Mouse (Mus musculus): ENCODE results near the gene Pcyt2. TPM values are rescaled to one million over a fixed set of nuclear protein-coding genes. Genes with fewer than 3 reads are reported as not detected.

The Pcyt2 gene
- polyA plus RNA-seq, 2 experiments: 101 to 247 TPM

- no peak for DNase-seq (ENCODE audit: low spot score)
- peaks cover 68% of the 10 kb centered on the region for H3K36me3 ChIP-seq (ENCODE audit: control insufficient read depth, insufficient read depth, low read length)
- 83% methylated on average over 4 of the region's 4 CpGs for WGBS
- peaks cover 6% of the 10 kb centered on the region for H3K27me3 ChIP-seq (ENCODE audit: control insufficient read depth, insufficient read depth, low read length)
- no peak overlapping the region for H3K9ac ChIP-seq (ENCODE audit: low read depth, low read length, severe bottlenecking)
- H3K4me2 ChIP-seq (replicated peaks; ENCODE audit: low read depth, low read length, severe bottlenecking): no peak overlapping the region
- no peaks in the 10 kb centered on the region for H3K9me3 ChIP-seq (ENCODE audit: control insufficient read depth, low read length)
- H3K27ac ChIP-seq (replicated peaks; ENCODE audit: low read depth, low read length): no peak overlapping the region
- ATAC-seq (ENCODE audit: low FRiP score, low read depth): no peak
- peaks cover 9% of the 10 kb centered on the region; the same call in 1 of the 2 replicates for H3K4me1 ChIP-seq (ENCODE audit: control insufficient read depth, insufficient read depth, low read length)
- no peak for TF ChIP-seq POLR2A (IDR thresholded peaks at IDR 0.05; ENCODE audit: borderline replicate concordance, extremely low read depth, insufficient read depth, insufficient read length)
- no peak overlapping the region for H3K4me3 ChIP-seq (replicated peaks; ENCODE audit: low read length)
Measured at GRCm38 (mm10) chr11:120606764-120607163, 11.0 kb downstream of the Pcyt2 start.

DNA sequence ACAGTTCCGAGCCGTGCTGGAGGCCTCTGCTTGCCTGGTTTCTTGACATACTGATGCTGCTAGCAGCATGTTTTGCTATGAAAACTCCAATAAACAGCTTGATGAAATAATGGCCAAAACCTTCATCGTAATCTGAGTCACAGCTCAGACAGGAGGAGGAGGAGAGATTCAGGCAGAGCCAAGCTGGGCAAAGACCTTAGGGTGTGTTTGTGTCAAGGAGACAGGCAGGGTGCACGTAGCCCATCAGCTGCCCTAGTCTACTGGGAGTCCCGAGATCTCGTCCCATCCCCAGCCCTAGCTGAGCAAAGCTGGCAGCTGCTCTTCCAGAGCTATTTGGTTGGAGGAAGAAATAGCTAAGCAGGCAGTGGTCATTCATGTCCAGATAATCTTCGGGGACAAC is 12.1 kb downstream of the Pcyt2 start:
- H3K27me3 ChIP-seq (ENCODE audit: control insufficient read depth, insufficient read depth, low read length): peaks cover 6% of the 10 kb centered on the region
- ATAC-seq (ENCODE audit: low FRiP score, low read depth): no peak
- peaks cover 65% of the 10 kb centered on the region for H3K36me3 ChIP-seq (ENCODE audit: control insufficient read depth, insufficient read depth, low read length)
- DNase-seq (ENCODE audit: low spot score): no peak
- H3K4me3 ChIP-seq (replicated peaks; ENCODE audit: low read length): no peak overlapping the region
- no peak overlapping the region for H3K9ac ChIP-seq (ENCODE audit: low read depth, low read length, severe bottlenecking)
- 89% methylated on average over 7 of the region's 7 CpGs for WGBS
- no peak overlapping the region for H3K27ac ChIP-seq (replicated peaks; ENCODE audit: low read depth, low read length)
- no peak overlapping the region for H3K4me2 ChIP-seq (replicated peaks; ENCODE audit: low read depth, low read length, severe bottlenecking)
- H3K9me3 ChIP-seq (ENCODE audit: control insufficient read depth, low read length): no peaks in the 10 kb centered on the region
- peaks cover 9% of the 10 kb centered on the region; the same call in 1 of the 2 replicates for H3K4me1 ChIP-seq (ENCODE audit: control insufficient read depth, insufficient read depth, low read length)
- no peak for TF ChIP-seq POLR2A (IDR thresholded peaks at IDR 0.05; ENCODE audit: borderline replicate concordance, extremely low read depth, insufficient read depth, insufficient read length)

DNA sequence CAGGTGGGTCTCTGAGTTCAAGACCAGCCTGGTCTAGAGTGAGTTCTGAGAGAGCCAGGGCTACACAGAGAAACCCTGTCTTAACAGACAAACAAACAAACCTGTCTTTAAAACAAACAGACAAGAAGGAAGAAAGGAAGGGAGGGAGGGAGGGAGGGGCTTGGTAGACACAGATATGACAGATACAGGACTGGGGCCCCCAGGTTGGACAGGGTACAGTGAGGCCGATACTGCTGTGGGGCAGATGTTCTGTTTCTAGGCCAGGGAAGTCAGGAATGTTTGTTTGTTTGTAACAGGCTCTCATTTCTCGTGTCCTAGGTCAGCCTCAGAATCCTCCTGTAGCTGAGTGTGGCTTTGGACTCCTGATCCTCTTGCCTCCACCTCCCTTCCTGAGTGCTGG is 14.2 kb downstream of the Pcyt2 start:
- no peak overlapping the region for H3K4me2 ChIP-seq (replicated peaks; ENCODE audit: low read depth, low read length, severe bottlenecking)
- H3K27me3 ChIP-seq (ENCODE audit: control insufficient read depth, insufficient read depth, low read length): peaks cover under 1% of the 10 kb centered on the region; the same call in 1 of the 2 replicates
- H3K4me1 ChIP-seq (ENCODE audit: control insufficient read depth, insufficient read depth, low read length): peaks cover 12% of the 10 kb centered on the region
- no peak overlapping the region for H3K27ac ChIP-seq (replicated peaks; ENCODE audit: low read depth, low read length)
- DNase-seq (ENCODE audit: low spot score) (no peak), ATAC-seq (ENCODE audit: low FRiP score, low read depth) (no peak)
- no peaks in the 10 kb centered on the region for H3K9me3 ChIP-seq (ENCODE audit: control insufficient read depth, low read length)
- H3K36me3 ChIP-seq (ENCODE audit: control insufficient read depth, insufficient read depth, low read length): peaks cover 62% of the 10 kb centered on the region
- no peak overlapping the region for H3K9ac ChIP-seq (ENCODE audit: low read depth, low read length, severe bottlenecking)
- 80% methylated on average over 2 of the region's 2 CpGs for WGBS
- H3K4me3 ChIP-seq (replicated peaks; ENCODE audit: low read length): no peak overlapping the region
- TF ChIP-seq POLR2A (IDR thresholded peaks at IDR 0.05; ENCODE audit: borderline replicate concordance, extremely low read depth, insufficient read depth, insufficient read length): no peak

DNA sequence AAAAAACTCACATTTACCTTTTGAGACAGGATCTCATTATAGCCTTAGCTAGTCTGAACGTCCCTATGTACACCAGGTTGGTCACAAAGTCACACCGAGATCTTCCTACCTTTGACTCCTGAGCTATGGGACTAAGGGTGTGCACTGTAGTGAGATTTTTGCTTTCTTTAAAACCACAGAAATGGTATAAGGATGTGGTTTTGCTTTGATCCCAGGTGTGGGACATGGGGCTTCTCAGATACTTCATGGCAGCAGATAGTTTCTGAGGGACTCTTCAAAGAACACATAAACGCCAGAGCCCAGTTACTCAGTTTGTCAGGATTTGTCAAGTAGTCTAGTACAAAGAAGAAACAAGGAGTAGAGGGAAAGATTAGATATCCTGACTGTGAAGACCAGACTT is 17.0 kb downstream of the Pcyt2 start:
- no peak for TF ChIP-seq POLR2A (IDR thresholded peaks at IDR 0.05; ENCODE audit: borderline replicate concordance, extremely low read depth, insufficient read depth, insufficient read length)
- no peak overlapping the region for H3K4me3 ChIP-seq (replicated peaks; ENCODE audit: low read length)
- no peaks in the 10 kb centered on the region for H3K27me3 ChIP-seq (ENCODE audit: control insufficient read depth, insufficient read depth, low read length)
- peaks cover 62% of the 10 kb centered on the region for H3K36me3 ChIP-seq (ENCODE audit: control insufficient read depth, insufficient read depth, low read length)
- H3K4me2 ChIP-seq (replicated peaks; ENCODE audit: low read depth, low read length, severe bottlenecking): no peak overlapping the region
- no peak overlapping the region for H3K27ac ChIP-seq (replicated peaks; ENCODE audit: low read depth, low read length)
- no peaks in the 10 kb centered on the region for H3K9me3 ChIP-seq (ENCODE audit: control insufficient read depth, low read length)
- H3K4me1 ChIP-seq (ENCODE audit: control insufficient read depth, insufficient read depth, low read length): peaks cover 13% of the 10 kb centered on the region
- H3K9ac ChIP-seq (ENCODE audit: low read depth, low read length, severe bottlenecking): no peak overlapping the region
- ATAC-seq (ENCODE audit: low FRiP score, low read depth) (no peak), DNase-seq (ENCODE audit: low spot score) (no peak)
- 96% methylated on average over 3 of the region's 3 CpGs for WGBS

DNA sequence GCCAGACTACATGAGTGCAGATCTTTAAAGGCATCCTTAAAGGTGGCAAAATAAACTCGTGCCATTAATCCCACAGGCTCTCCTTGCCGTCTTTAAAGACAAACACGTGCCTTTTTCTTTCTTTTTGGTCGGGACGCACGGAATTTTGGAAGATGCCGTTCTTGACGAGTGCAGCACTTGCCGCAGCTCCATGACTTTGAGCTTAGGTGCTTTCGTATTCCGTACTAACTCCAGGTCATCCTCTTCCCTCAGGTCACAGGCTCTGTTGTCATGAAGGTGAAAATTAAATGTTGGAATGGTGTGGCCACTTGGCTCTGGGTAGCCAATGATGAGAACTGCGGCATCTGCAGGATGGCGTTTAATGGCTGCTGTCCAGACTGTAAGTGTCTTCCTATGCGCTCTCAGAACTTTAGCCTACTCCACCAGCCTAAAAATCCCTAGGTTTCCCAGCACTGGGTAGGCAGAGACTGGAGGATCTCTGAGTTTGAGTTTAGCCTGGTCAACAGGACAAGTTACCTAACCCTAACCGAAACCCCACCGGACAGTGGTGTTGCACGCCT is 18.7 kb downstream of the Pcyt2 start:
- H3K4me1 ChIP-seq (ENCODE audit: control insufficient read depth, insufficient read depth, low read length): peaks cover 13% of the 10 kb centered on the region
- H3K27me3 ChIP-seq (ENCODE audit: control insufficient read depth, insufficient read depth, low read length): no peaks in the 10 kb centered on the region
- no peaks in the 10 kb centered on the region for H3K9me3 ChIP-seq (ENCODE audit: control insufficient read depth, low read length)
- 46% methylated on average over 17 of the region's 17 CpGs for WGBS
- TF ChIP-seq POLR2A (IDR thresholded peaks at IDR 0.05; ENCODE audit: borderline replicate concordance, extremely low read depth, insufficient read depth, insufficient read length): no peak
- peak overlapping the region; percentile 99 for H3K4me3 ChIP-seq (replicated peaks; ENCODE audit: low read length)
- peak overlapping the region; percentile 96 for H3K4me2 ChIP-seq (replicated peaks; ENCODE audit: low read depth, low read length, severe bottlenecking)
- DNase-seq (ENCODE audit: low spot score) (no peak), ATAC-seq (ENCODE audit: low FRiP score, low read depth) (no peak)
- peaks cover 60% of the 10 kb centered on the region for H3K36me3 ChIP-seq (ENCODE audit: control insufficient read depth, insufficient read depth, low read length)
- peak overlapping the region; percentile 81; the same call in 1 of the 2 replicates for H3K27ac ChIP-seq (replicated peaks; ENCODE audit: low read depth, low read length)
- H3K9ac ChIP-seq (ENCODE audit: low read depth, low read length, severe bottlenecking): peak overlapping the region; percentile 99

Measured in limb, embryonic 14.5 days (tissue).